Mouse (Mus musculus): ENCODE results near the gene Fanci.
A peak's percentile ranks its signal among the peaks of the same experiment; 100 is the strongest.

Gene Fanci

DNA sequence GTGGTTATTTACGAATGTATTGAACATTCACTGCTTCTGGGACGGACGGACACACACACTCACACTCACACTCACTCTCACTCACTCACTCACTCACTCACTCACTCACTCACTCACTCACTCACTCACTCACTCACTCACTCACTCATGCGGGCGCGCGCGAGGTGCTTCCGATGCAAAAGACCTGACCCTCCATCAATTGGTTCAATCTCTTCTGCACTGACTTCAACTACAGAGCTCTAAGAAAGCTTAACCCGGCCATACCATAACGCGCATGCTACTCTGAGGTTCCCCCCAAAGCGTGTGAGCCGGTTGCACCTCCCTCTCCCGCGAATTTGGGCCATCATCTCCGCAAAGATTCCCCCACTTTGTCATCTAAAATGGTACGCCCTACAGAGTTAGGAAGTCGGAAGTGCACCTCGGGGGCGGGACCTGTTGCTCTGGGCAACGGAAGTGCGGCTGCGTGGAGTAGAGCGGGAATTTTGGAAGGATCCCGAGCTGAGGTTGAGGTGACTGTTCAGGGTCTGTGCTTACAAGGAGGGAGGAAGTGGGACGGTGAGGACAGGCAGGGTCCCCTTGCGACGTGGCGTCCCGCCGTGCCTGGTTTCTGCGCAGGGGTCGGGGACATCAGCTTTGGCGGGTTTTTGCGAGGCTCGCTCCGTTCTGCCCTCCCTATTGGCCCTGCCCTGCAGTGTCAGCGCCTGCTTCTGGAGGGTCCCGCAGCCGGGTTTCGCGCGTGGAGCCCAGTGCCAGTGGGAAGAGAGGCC, at the start of gene Fanci:
Gene Fanci, plus strand, starts transcription at position 47 of the 767 bp plus-strand sequence.
- peak; percentile 93 for DNase-seq

DNA sequence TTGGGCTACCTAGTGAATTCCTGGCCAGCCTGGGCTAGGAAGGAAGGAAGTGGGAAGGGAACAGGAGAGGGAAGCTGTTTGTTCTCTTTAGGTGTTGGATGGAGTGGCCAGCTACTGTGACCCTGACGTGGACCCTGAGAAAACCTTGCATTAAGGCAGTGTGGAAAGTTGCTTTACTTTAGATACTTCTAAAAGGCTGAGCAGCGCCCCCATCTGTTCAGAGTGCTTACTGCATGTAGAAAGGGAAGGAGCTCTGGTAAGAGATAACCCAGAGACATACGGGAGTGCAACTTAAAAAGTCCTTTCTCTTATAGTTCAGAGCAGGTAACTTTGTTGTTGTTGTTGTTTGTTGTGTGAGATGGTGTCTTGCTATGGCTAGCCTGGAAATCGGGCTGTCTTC, 45.8 kb upstream of the Fanci start:
- peak; percentile 52 for DNase-seq

DNA sequence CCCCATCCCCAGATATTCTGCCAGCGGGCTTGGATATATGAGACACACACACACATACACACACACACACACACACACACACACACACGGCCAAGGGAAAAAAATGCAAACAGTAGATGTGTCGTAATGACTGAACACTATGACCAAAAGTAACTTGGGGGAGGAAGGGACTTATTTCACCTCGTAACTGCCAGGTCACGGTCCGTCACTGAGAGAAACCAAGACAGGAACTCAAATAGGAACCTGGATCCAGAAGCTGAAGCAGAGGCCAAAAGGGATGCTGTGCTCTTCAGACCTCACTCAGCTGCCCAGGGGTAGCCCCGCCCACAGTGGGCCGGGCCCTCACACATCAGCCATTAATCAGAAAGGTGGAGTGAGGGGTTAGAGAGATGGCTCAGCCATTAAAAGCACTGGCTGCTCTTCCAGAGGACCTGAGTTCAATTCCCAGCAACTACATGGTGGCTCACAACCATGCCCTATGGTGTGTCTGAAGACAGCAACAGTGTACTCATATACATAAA, 45.1 kb upstream of the Fanci start:
- DNase-seq = no peak

DNA sequence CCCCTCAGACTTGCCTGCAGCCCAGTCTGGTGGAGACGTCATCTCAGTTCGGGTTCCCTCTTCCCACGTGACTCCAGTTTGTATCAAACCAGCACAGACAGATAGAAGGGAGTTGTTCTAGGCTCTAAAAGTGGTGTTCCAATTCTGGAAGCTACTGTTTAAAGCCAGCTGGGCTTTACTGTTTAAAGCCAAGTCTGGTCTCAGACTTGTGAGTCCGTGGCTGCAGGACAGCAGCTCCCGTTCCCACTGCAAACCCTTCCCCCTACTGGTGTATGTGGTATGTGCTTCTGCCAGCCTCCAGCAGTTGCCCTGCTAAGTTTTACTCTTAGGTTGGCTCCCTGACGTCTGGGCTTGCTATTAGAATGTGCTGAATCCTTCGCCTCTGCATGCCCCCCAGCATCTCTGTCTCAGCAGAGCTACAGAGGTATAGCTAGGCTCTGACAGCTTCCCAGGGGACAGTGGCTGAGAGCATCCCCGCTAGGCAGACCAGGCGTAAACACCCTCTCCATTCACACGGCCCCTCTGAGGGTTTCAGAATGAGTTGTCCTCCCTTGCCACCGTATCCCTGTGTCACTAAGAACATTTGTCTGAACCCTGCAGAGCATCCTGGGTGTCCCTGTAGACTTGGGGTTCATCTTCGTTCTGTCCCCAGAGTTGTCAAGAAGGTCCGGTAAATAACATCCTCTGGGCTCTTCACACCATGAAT, 44.5 kb upstream of the Fanci start:
- DNase-seq = no peak

DNA sequence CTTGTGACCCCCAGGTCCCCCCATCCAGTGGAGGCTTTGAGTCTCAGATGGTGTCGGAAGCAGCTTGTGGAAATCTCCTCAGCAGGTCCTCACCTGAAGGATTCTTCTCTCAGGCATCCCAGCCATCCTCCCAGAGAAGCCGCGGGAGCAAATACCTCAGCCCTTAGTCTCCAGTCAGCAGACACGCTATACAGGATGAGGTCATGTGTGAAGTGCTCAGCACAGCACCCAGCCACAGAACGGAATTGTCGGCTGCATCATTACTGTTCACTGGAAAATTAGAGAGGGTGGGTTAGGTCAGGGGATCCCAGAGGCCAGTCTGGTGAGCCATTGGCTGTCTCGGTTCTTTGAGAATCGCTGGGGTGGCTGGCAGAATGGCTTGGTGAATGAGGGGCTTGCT, 42.9 kb upstream of the Fanci start:
- DNase-seq = no peak

DNA sequence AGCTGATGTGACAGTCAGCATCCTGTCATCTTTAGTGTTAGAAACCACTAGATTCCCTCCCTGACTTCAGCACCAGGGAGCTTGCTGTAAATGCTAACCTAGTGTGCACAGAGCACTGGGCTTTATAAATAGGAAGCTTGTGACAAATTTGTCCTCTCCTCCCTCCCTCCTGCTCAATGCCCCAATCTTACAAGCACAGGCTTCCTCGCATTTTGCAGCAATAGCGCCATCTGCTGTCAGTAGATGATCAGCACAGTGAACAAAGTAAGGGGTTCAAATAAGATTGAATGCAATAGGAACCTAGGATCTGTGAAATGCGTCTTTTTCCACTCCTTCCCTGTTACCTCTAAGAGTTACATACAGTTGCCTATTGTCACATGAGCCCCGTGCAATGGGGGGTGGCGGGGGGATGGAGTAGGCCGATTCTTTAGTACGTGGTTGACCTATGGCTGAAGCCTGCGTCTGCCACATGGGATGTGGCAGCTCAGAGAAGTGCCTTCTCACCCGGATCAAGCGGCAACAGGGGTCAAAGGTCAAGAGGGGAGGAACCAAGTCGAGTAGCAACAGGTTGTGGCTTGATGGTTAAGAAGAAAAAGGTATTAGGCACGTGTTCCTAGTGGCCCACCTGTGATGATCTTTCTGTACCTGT, 41.9 kb upstream of the Fanci start:
- DNase-seq = peak; percentile 88

DNA sequence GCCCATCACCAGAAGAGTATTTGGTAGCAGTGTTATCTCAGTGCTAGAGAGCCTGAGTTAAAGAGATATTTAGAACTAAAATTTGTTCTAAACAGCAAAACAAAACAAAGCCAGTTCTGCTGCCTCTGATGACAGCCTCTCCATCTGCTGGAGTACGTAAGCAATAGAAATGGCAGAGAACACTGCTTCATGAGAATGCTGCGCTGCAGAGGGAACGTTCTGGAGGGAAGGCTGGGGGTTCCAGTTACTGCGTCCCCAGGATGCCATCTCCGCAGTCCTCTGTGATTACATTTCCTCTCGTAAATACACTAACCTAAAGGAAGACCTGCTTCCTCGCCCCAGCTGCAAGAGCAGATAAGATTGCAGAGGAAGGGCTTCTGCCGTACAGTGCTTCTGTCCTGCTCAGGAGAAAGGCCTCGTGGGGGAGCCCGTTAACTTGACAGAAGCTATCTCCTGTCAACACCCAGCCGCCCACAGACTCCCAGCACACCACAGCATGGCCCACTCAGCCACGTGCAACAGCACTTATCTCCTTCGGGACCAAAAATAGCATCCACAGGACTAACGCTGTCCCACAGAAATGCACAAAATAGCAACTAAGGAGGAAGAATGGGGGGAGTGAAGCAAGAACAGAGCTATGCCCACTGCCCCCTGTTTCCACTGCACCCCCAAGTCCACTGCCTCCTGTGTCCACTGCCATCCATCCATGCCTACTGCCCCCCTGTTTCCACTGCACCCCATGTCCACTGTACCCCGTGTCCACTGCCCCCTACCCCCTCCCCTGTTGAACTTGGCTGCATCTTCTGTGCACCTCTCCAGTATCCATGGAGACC, 33.2 kb upstream of the Fanci start:
- no peak for DNase-seq

DNA sequence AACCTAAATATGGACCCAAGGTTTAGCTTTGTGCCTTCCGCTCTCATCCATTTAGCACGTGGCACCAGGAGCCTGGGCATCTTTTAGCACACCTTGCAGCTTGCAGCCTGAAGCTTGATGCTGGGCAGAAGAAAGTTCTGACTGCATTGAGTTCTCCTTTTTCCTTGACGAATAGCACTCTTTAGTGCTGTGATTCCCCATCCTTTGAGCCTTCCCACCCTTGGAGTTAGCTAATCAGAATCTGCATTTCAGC, 32.6 kb upstream of the Fanci start:
- DNase-seq = no peak

DNA sequence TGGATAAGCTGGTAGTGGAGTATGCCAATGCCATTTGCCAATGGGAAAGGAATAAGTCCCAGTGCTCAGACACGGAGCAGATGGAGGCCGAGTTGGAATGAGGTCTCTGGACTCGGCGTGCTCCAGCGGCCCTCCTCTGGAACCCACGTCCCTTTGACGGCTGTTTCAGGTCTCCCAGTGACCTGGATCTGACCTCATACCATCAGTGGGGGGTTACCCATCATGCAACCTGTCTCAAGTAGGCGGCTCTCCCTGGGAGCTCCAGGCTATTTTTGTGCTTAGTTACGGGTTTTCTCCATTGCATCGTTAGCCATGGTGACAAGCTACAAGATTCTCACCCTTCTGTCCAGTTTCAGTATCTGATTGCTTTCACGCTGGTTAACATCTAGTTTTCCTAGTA, 31.7 kb upstream of the Fanci start:
- no peak for DNase-seq

DNA sequence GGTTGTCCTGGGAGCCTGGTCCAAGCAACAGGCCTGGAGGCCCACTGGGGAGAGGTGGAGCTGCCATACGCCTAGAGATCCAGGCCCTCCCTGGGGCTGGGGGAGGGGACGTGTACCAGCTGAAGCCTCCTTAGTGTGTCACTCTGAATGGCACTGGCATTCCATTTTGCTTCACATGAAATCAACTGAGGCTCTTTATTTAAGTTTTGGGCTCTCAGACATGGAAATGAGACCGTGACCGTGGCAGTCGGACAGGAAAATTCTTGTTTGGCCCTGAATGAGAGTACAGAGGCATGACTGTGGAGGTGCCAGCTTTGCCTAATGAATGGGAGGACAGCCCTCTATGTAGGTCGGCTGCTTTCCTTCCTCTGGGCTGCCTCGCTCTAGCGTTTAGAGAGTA, 29.5 kb upstream of the Fanci start:
- DNase-seq = no peak

DNA sequence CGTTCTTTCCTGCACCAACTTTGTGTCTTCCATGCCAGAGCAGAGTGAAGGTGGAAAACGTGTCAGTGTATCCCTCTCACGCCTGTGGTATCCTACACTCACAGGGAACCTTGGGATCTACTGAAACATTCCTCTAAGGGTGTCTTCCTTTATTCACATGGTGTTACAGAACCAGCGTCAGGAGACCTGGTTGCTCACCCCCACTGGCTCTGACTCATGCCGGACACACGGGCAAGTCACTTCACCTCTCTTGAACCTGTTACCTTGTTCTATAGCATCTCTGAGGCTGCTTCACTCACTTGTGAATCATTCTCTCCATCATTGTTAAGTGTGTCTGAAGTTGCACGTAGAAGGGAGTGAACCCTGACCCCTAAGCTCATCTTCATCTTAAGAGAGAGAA, 28.9 kb upstream of the Fanci start:
- no peak for DNase-seq

DNA sequence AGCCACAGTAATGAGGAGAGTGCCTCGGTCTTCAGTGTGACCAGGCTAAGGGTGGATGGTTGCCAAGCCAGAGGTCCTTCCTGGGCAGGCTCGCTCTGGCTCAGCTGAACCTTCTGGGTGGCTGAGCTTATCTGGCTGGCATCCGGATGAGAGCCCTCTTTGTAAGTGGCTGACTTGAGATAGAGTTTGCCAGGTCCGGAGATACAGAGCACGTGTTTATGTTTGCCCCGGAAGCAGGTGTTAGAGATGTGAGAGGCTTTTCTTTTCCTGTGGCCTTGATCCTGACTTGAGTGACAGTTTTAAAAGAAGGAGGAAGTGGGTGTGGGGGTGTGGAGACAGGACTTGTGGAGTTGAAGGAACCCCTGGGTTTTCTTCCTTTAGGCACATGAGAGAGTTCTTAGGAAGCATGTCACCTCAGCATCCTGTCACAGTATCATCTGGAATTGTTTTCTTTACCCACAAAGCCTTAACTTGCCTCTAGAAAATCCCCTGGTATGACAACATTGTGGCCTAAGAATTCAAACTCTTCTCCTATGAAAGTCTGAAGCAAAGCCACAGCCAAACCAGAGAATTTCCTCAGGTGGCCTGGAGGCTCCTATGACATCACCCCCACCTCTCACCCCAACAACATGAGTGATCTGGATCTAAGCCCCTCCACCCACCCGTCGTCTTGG, 28.2 kb upstream of the Fanci start:
- no peak for DNase-seq

DNA sequence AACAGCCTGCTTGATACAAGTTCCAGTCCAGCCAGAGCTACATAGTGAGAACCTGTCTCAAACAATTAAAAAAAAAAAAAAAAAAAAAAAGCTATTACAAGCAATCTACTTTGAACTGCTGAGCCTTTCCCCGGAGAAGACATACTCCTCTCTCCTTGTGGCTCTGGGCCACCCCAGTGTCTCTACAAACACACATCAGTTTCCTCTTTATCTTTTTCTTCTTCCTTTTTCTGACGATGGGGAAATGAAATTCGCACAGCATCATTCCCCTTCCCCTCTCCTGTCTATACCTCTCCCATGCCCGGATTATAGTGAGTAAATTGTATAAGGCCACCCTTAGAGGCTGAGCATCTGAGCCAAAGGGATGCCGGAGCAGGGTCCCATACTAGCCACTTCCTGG, 23.1 kb upstream of the Fanci start:
- no peak for DNase-seq

DNA sequence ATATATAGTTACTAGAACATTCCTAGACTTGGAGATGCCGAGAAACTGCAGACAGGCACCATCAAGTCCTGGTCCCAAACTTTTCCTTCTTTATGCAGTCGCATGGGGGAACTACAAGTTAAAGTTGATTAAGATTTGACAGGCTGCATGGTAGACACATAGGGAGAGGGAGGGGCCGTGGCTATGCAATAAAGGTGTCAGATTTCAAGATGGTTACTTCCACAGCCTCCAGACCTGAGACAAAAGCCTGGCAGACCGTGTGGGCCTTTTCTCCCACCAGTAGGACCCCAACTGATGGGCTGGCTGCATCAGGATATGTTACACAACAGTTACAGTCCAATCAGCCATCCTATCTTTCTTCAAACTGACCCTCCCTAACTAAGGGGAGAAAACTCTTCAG, 22.3 kb upstream of the Fanci start:
- DNase-seq = no peak

DNA sequence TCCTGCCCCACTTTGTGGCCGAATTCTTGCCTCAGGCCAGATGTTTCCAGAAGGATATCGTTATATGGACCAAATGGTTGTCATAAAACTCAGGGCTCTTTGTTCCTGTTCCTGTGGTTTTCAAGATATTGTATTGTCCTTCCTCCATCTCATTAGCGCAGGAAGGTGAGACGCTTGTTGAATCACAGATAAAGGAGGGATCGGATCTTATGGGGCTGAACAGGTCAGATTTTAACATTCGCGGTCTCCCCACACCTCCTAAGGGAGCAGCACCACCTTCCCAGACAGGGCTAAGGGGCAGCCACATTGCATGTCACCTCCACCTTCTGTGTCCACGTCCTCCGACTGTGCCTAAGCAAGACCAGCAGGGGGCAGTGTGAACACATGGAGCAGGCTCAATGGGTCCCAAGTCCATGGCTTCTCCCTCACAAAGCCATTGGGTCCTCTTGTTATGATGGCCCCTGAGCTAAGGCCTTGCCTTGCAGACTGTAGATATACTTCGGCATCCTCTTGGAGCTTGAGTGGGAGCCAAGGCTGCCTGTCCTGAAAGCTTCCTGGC, 20.3 kb upstream of the Fanci start:
- peak; percentile 49 for DNase-seq

DNA sequence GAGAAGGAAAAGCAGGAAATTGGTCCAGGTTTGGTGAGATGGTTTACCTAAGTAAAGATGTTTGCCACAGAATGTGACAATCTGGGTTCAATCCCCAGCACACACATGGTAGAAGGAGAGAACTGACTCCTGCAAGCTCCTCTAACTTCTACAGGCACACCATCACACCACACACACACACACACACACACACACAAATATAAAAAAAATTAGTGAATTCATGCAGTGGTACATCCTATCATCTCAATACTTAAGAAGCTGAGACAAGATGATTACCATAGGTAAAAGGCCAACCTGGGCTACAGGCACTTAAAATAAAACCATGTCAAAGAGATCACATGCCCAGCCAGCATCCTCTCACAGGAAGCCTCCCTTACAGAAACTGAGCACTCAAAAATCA, 17.7 kb upstream of the Fanci start:
- no peak for DNase-seq

DNA sequence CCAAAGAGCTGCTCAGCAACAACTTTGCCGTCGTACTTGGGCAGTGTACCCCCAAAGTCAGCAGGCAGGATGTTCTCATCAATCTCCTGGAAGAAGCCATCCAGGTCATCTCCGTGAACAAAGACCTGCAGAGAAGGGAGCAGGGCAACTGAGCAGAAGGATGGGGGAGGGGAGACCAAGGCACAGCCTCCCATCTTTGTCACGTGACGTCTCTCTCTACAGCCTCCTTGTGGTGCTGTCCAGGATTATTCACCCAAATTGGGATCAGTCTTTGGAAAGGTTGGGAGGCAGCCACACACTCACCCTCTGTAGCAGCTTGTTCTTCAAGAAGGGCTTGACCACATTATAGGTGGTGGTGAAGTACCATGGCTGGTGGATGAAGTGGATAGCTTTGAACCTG, 16.1 kb upstream of the Fanci start:
- no peak for DNase-seq

DNA sequence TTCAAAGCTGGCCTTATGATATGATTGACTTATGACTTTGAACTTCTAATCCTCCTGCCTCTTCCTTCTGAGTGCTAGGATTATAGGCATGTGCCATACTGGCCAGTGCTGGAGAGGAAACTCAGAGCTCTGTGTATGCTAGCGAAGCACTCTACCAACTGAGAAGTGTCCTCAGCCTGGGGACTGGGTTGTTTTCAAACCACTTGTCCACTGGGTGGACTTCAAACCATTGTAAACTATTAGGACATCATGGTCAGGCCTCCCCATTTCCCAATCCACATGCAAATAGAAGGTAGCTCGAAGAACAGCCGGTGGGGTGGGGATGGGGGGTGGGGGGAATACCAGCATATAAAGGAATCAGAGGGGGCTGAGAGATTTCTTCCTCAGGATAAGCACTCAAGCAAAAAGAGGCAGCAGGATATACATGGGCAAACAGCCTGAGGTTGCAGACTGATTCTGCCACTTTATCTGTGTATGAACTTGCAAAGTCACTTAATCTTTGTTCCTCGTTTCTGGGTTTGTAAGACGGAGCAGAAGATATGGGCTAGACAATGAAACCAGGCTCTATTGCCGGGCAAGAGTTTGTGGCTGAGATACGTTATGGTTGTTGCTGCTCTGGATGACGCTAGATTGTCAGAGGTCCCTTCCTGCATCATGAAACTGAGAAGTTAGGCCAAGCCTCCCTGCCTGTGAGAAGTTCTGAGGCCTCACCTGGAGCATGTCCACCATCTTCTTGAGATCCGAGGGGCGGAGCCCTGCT, 15.0 kb upstream of the Fanci start:
- no peak for DNase-seq

DNA sequence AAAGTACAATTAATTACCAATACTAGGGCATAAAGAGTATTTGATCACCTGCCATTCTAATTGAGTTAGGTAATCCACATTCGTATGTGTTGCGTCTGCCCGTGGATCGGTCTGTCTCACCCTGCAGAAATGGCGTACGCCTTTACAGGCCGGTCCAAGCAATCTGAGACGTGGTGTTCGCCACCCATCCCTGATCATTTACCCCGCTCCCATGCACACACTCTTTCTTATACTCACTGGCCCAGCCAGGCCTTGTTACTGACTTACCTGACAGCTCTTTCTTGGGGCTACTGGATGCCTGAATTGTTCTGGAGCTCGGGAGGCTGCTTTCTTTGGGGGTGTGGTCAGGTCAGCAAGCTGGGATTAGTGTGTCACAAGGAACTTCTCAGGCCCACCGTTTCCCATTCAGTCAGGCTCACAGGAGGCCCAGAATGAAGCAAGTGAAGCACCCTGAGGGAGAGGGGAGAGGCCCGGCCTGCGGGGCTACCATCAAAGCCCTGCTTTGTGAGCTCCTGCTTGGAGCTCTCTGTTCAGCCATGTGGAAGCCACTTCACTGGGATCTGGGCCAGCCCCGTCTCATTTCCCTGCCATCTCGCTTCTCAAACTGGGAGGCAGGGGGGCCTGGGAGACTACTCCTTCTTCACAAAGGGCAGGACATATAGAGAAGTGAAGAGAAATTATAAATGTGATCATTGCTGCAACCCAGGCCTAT, 5.2 kb upstream of the Fanci start, which contains the start of gene Rlbp1:
Gene Rlbp1, minus strand, starts transcription at position 627 of the 712 bp plus-strand sequence.
- no peak for DNase-seq

DNA sequence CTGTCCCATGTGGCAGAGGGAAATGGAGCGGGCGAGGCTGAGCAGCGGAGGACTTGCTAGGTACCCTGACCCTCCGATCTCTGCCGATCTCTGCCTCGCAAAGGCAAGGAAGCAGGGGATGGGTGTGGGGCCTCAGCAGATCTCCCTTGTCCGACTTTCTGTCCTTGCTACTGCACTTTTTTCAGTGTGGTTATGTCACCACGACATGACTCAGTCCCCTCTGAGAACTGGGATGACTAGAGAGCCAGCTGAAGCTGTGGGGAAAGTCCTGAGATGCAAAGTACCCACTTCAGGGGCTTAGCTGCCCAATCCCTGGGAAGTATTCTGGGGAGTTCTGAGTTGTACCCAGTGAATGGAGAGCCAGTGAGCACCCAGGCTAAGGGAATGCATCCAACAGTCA, 4.6 kb upstream of the Fanci start:
- no peak for DNase-seq

DNA sequence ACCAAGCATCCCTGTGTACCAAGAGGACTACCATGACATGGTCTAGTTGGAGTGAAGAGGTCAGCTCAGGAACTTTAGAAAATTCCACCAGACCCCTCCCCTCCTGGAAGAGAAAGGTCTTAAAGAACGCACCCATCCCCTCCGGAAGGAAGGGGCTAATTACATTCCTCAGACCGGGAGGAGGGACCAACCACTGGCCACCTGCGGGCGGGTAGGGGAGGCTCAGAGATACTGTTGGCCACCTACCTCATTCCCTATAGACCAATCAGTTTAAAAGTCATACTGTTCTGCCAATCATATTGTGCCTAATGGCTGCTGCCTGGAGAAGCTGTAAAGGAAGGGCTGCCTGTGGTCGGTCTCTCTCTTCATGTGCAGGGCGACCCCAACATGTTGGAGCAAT, 3.7 kb upstream of the Fanci start:
- no peak for DNase-seq

All from cerebellum, adult 9-10 months (tissue).